Mouse (Mus musculus): ENCODE results near the gene Tbc1d4. TPM values are rescaled to one million over a fixed set of nuclear protein-coding genes. Genes with fewer than 3 reads are reported as not detected.

The Tbc1d4 gene
- total and polyA plus RNA-seq, 2 experiments from 2014 or later = 6.9 to 14.7 TPM

DNA sequence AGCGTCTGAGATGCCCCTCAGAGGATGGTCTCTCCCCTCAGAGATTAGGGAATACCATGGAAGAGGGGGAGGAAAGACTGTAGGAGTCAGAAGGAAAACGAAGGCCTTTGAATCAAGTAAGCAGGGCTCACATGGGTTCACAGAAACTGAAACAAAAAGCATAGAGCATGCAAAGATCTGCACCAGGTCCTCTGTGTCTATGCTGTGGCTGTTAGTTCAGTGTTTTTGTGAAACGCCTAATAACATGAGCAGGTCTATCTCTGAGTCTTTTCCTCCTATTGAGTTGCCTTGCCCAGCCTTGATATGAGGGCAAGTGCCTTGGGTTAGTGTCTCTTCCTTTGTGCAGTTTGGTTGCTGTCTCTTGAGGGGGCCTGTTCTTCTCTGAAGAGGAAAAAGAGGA, 49.5 kb downstream of the Tbc1d4 start:
- H3K9me3 ChIP-seq (ENCODE audit: low read length) = no peaks in the 10 kb centered on the region
- H3K4me1 ChIP-seq (ENCODE audit: insufficient read depth) = 0 out of 2 replicates have a peak, but pooled peaks cover 4% of the 10 kb centered on the region
- DNase-seq = no peak
- H3K4me2 ChIP-seq (ENCODE audit: low read depth) = no peak overlapping the region
- H3K4me3 ChIP-seq (ENCODE audit: low read depth, low read length) = no peak overlapping the region
- 82% methylated on average over 3 of the region's 3 CpGs for WGBS
- no peaks in the 10 kb centered on the region for H3K36me3 ChIP-seq (ENCODE audit: insufficient read depth)
- no peak for ATAC-seq
- H3K27me3 ChIP-seq (ENCODE audit: insufficient read depth, low read length) = no peaks in the 10 kb centered on the region
- TF ChIP-seq CTCF (IDR thresholded peaks at IDR 0.05; ENCODE audit: low read depth) = no peak
- no peak overlapping the region for H3K9ac ChIP-seq
- H3K27ac ChIP-seq (ENCODE audit: low read depth, low read length) = no peak overlapping the region

GRCm38 (mm10) chr14:101548885-101549573, 60.0 kb downstream of the Tbc1d4 start:
- Histone ChIP-seq H3K4me3 (ENCODE audit: low read depth, low read length) (no peak overlapping the region), H3K9me3 (ENCODE audit: low read length) (no peaks in the 10 kb centered on the region), H3K27me3 (ENCODE audit: insufficient read depth, low read length) (no peaks in the 10 kb centered on the region), H3K36me3 (ENCODE audit: insufficient read depth) (no peaks in the 10 kb centered on the region), H3K27ac (ENCODE audit: low read depth, low read length) (no peak overlapping the region), H3K4me1 (ENCODE audit: insufficient read depth) (no peaks in the 10 kb centered on the region), H3K9ac (no peak overlapping the region), H3K4me2 (ENCODE audit: low read depth) (no peak overlapping the region)
- WGBS = 85% methylated on average over 20 of the region's 20 CpGs
- DNase-seq (no peak), ATAC-seq (no peak)
- TF ChIP-seq CTCF (IDR thresholded peaks at IDR 0.05; ENCODE audit: low read depth) = no peak

- ATAC-seq = no peak
- no peak overlapping the region for H3K4me2 ChIP-seq (ENCODE audit: low read depth)
- H3K4me3 ChIP-seq (ENCODE audit: low read depth, low read length) = no peak overlapping the region
- 76% methylated on average over 9 of the region's 9 CpGs for WGBS
- TF ChIP-seq CTCF (IDR thresholded peaks at IDR 0.05; ENCODE audit: low read depth) = no peak
- no peaks in the 10 kb centered on the region for H3K9me3 ChIP-seq (ENCODE audit: low read length)
- H3K27ac ChIP-seq (ENCODE audit: low read depth, low read length) = no peak overlapping the region
- H3K36me3 ChIP-seq (ENCODE audit: insufficient read depth) = no peaks in the 10 kb centered on the region
- H3K9ac ChIP-seq = no peak overlapping the region
- H3K4me1 ChIP-seq (ENCODE audit: insufficient read depth) = no peaks in the 10 kb centered on the region
- no peaks in the 10 kb centered on the region for H3K27me3 ChIP-seq (ENCODE audit: insufficient read depth, low read length)
- no peak for DNase-seq
Measured at GRCm38 (mm10) chr14:101541863-101542262, 67.1 kb downstream of the Tbc1d4 start.

GRCm38 (mm10) chr14:101541141-101541540, 67.8 kb downstream of the Tbc1d4 start:
- Histone ChIP-seq H3K4me2 (ENCODE audit: low read depth) (no peak overlapping the region), H3K9ac (no peak overlapping the region), H3K4me3 (ENCODE audit: low read depth, low read length) (no peak overlapping the region), H3K27me3 (ENCODE audit: insufficient read depth, low read length) (no peaks in the 10 kb centered on the region), H3K4me1 (ENCODE audit: insufficient read depth) (no peaks in the 10 kb centered on the region), H3K36me3 (ENCODE audit: insufficient read depth) (no peaks in the 10 kb centered on the region), H3K9me3 (ENCODE audit: low read length) (no peaks in the 10 kb centered on the region), H3K27ac (ENCODE audit: low read depth, low read length) (no peak overlapping the region)
- no peak for TF ChIP-seq CTCF (IDR thresholded peaks at IDR 0.05; ENCODE audit: low read depth)
- DNase-seq = no peak
- 83% methylated on average over 5 of the region's 5 CpGs for WGBS
- ATAC-seq = no peak

GRCm38 (mm10) chr14:101540466-101540865, 68.5 kb downstream of the Tbc1d4 start:
- DNase-seq (no peak), ATAC-seq (no peak)
- TF ChIP-seq CTCF (IDR thresholded peaks at IDR 0.05; ENCODE audit: low read depth) = no peak
- H3K9me3 ChIP-seq (ENCODE audit: low read length) = no peaks in the 10 kb centered on the region
- H3K36me3 ChIP-seq (ENCODE audit: insufficient read depth) = no peaks in the 10 kb centered on the region
- H3K27ac ChIP-seq (ENCODE audit: low read depth, low read length) = no peak overlapping the region
- H3K4me3 ChIP-seq (ENCODE audit: low read depth, low read length) = no peak overlapping the region
- 94% methylated on average over 3 of the region's 3 CpGs for WGBS
- no peak overlapping the region for H3K9ac ChIP-seq
- no peaks in the 10 kb centered on the region for H3K27me3 ChIP-seq (ENCODE audit: insufficient read depth, low read length)
- no peak overlapping the region for H3K4me2 ChIP-seq (ENCODE audit: low read depth)
- no peaks in the 10 kb centered on the region for H3K4me1 ChIP-seq (ENCODE audit: insufficient read depth)

DNA sequence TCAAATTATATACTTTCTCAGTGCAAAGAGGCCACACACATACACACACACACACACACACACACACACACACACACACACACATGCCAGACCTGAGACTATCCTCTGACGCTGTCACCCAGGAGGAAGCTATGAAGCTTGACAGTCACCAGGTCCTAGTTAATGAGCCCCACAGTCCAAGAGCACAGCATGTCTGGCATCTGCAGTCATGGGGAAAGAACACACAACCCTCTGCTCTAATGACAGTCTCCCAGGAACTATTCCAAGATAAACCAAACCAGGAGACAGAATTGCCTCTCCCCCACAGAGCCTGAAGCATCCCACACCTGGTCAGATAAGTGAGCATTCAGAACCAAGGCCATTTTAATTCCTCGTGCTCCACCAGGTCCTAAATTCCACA, 71.1 kb downstream of the Tbc1d4 start:
- DNase-seq (no peak), ATAC-seq (no peak)
- Histone ChIP-seq H3K4me3 (ENCODE audit: low read depth, low read length) (no peak overlapping the region), H3K4me1 (ENCODE audit: insufficient read depth) (no peaks in the 10 kb centered on the region), H3K27me3 (ENCODE audit: insufficient read depth, low read length) (no peaks in the 10 kb centered on the region), H3K36me3 (ENCODE audit: insufficient read depth) (no peaks in the 10 kb centered on the region), H3K9ac (no peak overlapping the region), H3K27ac (ENCODE audit: low read depth, low read length) (no peak overlapping the region), H3K9me3 (ENCODE audit: low read length) (no peaks in the 10 kb centered on the region), H3K4me2 (ENCODE audit: low read depth) (no peak overlapping the region)
- 55% methylated on average over 2 of the region's 2 CpGs for WGBS
- no peak for TF ChIP-seq CTCF (IDR thresholded peaks at IDR 0.05; ENCODE audit: low read depth)

GRCm38 (mm10) chr14:101537413-101537812, 71.6 kb downstream of the Tbc1d4 start:
- ATAC-seq (no peak), DNase-seq (no peak)
- Histone ChIP-seq H3K27ac (ENCODE audit: low read depth, low read length) (no peak overlapping the region), H3K4me1 (ENCODE audit: insufficient read depth) (no peaks in the 10 kb centered on the region), H3K36me3 (ENCODE audit: insufficient read depth) (no peaks in the 10 kb centered on the region), H3K27me3 (ENCODE audit: insufficient read depth, low read length) (no peaks in the 10 kb centered on the region), H3K4me2 (ENCODE audit: low read depth) (no peak overlapping the region), H3K4me3 (ENCODE audit: low read depth, low read length) (no peak overlapping the region), H3K9ac (no peak overlapping the region), H3K9me3 (ENCODE audit: low read length) (no peaks in the 10 kb centered on the region)
- TF ChIP-seq CTCF (IDR thresholded peaks at IDR 0.05; ENCODE audit: low read depth) = no peak
- 83% methylated on average over 1 of the region's 1 CpGs for WGBS

Measured in forebrain, postnatal 0 days (tissue).